Mouse (Mus musculus): ENCODE data around the gene Dnajc7. TPM values are rescaled to one million over a fixed set of nuclear protein-coding genes. Genes with fewer than 3 reads are reported as not detected.

The Dnajc7 gene
- polyA plus RNA-seq, 1 experiment from 2014 or later = 268 TPM

DNA sequence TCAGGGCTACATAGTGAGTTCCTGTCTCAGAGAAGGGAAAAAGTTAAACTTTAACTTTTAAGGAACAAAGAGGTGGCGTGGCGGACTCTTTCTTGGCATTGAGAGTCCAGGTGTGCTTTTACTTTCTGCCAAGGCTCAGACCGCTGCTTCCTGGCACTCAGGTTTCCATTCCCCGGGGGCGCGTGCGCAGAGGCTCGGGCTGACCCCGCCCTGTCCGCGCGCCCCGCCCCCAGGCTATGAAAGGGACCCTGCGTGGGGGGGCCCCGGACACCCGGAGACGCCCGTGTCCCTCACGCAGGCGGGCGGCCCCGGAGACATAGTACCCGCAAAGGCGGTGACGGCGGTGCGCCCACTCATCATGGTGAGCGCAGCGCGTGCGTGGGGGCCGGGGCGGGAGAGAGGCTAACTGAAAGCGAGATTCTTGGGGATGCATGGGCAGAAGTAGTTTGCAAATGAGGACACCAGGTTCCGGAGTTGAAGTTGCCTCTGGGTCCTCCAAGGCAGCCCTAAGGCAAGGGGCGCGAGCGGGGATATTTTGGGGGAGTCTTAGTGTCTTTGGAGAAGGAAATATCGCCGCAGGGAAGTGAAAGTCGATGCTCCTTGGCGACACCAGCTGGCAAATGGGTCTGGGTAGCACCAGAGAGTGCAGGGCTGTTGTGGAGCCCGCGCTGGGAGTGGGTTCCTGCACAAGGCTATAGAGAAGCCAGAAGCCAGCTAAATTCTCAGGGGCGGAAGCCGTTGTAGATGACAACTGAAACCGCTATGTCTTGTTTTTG lies 45.1 kb downstream of the Dnajc7 start, which contains the start of gene Cnp:
Gene Cnp, plus strand, starts transcription at position 197 of the 776 bp plus-strand sequence.
- Histone ChIP-seq H3K4me3 (peak within 1 kb of the TSS; percentile 80), H3K27ac (replicated peaks) (peak within 1 kb of the TSS; percentile 80), H3K9me3 (replicated peaks) (no peaks in the 10 kb centered on the region), H3K36me3 (peaks cover 33% of the 10 kb centered on the region), H3K4me1 (peaks cover 38% of the 10 kb centered on the region), H3K27me3 (ENCODE audit: low read depth, poor library complexity, severe bottlenecking) (peaks cover 37% of the 10 kb centered on the region)
- 3% methylated on average over 47 of the region's 47 CpGs for WGBS
- peak; percentile 60 for DNase-seq (ENCODE audit: low spot score)

DNA sequence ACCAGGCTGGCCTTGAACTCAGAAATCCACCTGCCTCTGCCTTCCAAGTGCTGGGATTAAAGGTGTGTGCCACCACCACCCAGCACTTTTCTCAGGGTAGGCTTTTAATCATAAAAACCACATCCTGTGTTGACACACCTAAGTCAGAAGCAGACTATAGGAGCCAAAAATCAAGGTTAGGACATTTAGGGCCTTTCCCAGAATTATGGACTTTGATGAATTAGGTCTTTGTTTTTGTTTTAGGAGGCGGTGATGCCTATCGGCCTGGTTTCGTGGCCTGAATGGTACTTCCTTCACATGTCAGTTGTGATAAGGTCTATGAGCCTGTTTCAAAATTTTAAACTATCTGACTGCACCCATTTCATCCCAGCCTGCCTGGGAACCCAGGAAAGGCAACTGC lies 45.8 kb downstream of the Dnajc7 start:
- Histone ChIP-seq H3K4me1 (peaks cover 38% of the 10 kb centered on the region), H3K36me3 (peaks cover 26% of the 10 kb centered on the region), H3K4me3 (peak overlapping the region; percentile 80), H3K9me3 (replicated peaks) (no peaks in the 10 kb centered on the region), H3K27ac (replicated peaks) (no peak overlapping the region), H3K27me3 (ENCODE audit: low read depth, poor library complexity, severe bottlenecking) (peaks cover 37% of the 10 kb centered on the region)
- WGBS = 93% methylated on average over 3 of the region's 3 CpGs
- no peak for DNase-seq (ENCODE audit: low spot score)

DNA sequence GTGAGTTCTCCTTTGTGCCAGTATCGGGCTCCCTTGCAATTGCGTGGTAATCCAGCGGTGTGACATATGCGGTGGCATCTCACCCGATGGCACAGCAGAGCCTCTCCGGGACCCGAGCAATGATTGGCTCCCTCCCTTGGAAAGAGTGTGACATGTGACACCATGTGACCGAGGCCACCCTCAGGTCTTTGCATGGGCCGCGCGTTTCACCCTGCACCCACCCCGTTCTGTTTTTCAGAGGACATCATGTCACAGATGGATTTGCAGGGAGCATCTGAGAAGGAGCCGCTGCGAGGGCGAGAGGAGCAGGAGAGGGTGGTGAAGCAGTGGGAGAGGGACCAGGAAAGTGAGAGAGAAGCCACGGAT lies 48.8 kb downstream of the Dnajc7 start:
- DNase-seq (ENCODE audit: low spot score) = peak; percentile 36
- H3K36me3 ChIP-seq = no peaks in the 10 kb centered on the region; the same call in 1 of the 2 replicates
- no peaks in the 10 kb centered on the region for H3K9me3 ChIP-seq (replicated peaks)
- WGBS = 9% methylated on average over 16 of the region's 16 CpGs
- no peak overlapping the region for H3K27ac ChIP-seq (replicated peaks)
- peak overlapping the region; percentile 43 for H3K4me3 ChIP-seq
- H3K27me3 ChIP-seq (ENCODE audit: low read depth, poor library complexity, severe bottlenecking) = peaks cover 33% of the 10 kb centered on the region
- peaks cover 35% of the 10 kb centered on the region for H3K4me1 ChIP-seq

DNA sequence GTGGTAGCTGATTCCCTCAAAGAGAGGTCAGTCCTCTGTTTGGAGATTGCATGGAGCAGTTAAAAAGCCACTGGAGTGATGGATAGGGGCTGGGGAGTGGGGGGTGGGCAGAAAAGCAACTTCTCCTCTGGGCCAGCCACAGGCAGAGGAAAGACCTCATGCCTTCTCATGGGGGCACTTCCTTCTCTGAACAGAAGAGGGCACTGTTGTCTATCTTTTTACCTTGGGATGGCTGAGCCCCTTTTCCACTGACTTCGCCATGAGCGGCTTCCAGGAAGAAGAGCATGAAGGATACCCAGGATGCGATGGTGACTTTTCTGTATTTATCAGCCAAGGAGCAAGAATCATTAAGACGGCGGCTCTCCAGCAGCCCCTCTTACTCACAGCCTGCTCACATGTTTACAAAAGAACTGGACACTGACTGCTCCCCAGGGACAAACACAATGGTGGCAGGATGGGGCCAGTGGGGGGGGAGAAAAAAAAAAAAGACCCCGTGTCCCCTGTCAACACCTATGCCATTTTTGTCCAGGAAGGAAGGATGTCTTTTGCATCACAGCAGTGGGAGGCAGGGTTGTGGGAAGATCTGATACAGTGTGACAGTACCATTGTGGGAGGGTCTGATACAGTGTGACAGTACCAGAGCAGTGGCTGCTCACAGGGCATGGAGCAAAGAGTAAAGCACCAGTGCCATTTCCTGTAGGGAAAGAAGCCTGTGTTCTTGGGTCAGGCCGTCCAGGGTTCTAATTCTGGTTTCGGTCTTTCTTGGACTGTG lies 49.4 kb downstream of the Dnajc7 start:
- H3K4me3 ChIP-seq = peak overlapping the region; percentile 43
- 9% methylated on average over 8 of the region's 8 CpGs for WGBS
- H3K27ac ChIP-seq (replicated peaks) = no peak overlapping the region
- peaks cover 29% of the 10 kb centered on the region for H3K4me1 ChIP-seq
- DNase-seq (ENCODE audit: low spot score) = peak; percentile 73
- no peaks in the 10 kb centered on the region for H3K36me3 ChIP-seq
- no peaks in the 10 kb centered on the region for H3K9me3 ChIP-seq (replicated peaks)
- peaks cover 28% of the 10 kb centered on the region for H3K27me3 ChIP-seq (ENCODE audit: low read depth, poor library complexity, severe bottlenecking)

DNA sequence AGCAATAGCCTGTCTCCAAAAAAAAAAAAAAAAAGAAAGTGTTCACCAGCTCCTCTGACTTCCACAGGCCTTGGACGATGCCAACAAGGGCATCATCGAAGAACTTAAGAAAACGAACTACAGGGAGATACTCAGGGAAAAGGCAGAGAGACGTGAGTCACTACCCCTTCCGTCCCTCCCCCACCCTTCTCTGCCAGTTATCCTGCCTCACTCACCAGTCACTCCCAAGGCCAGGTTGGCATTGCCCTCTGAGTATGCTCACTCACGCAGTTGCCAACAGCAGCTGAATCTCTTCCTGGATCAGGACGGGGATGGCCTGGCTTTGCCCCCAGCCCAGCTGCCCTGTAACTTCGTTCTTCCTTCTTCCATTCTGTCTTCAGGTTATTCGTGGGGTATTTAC lies 50.2 kb downstream of the Dnajc7 start:
- H3K36me3 ChIP-seq = no peaks in the 10 kb centered on the region
- H3K4me3 ChIP-seq = no peak overlapping the region
- no peak overlapping the region for H3K27ac ChIP-seq (replicated peaks)
- 70% methylated on average over 9 of the region's 9 CpGs for WGBS
- peaks cover 26% of the 10 kb centered on the region for H3K27me3 ChIP-seq (ENCODE audit: low read depth, poor library complexity, severe bottlenecking)
- peaks cover 21% of the 10 kb centered on the region for H3K4me1 ChIP-seq
- no peaks in the 10 kb centered on the region for H3K9me3 ChIP-seq (replicated peaks)
- no peak for DNase-seq (ENCODE audit: low spot score)

DNA sequence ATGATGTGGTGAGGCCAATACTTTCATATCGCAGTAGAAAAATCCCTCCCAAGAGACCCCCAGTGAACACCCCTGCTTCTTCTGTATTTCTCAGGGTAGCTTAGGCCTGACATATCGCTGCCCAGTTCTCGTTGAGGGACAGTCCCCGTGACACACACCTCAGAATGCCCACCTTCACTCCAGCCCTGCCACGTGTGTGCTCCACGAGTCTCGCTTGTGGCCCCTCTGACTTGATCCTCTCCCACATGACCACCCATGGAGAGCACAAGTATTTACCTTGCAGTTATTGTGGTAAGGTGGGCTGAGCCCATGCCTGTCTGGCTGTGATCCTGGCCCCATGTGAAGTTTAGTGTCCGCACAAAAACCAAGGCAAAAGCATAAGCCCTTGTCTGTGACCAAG lies 51.3 kb downstream of the Dnajc7 start:
- no peak for DNase-seq (ENCODE audit: low spot score)
- H3K9me3 ChIP-seq (replicated peaks) = no peaks in the 10 kb centered on the region
- 86% methylated on average over 8 of the region's 8 CpGs for WGBS
- peaks cover 18% of the 10 kb centered on the region for H3K4me1 ChIP-seq
- peaks cover 26% of the 10 kb centered on the region for H3K27me3 ChIP-seq (ENCODE audit: low read depth, poor library complexity, severe bottlenecking)
- H3K4me3 ChIP-seq = no peak overlapping the region
- H3K36me3 ChIP-seq = no peaks in the 10 kb centered on the region
- H3K27ac ChIP-seq (replicated peaks) = no peak overlapping the region

DNA sequence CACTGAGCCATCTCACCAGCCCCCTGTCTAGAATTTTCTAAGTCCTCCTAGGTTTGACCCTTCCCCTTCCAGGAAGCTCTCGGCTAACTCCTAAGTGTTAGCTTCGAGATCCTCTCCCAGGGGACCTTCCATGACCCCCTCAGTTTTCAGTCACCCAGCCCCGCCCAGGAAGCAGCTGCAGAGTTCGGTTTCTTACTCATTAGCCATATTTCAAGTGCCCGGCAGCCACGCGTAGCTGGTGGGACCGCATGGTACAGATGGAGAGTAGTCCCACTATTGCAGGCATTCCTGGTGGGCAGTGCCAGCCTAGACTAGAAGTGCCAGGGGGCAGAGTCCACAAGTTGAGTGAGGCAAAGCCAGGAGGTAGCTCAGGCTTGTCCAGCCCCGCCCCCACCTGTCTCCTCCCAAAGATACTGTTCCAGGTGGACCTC lies 52.1 kb downstream of the Dnajc7 start:
- Histone ChIP-seq H3K36me3 (no peaks in the 10 kb centered on the region), H3K27ac (replicated peaks) (no peak overlapping the region), H3K4me1 (peaks cover 18% of the 10 kb centered on the region), H3K4me3 (no peak overlapping the region), H3K27me3 (ENCODE audit: low read depth, poor library complexity, severe bottlenecking) (peaks cover 24% of the 10 kb centered on the region), H3K9me3 (replicated peaks) (no peaks in the 10 kb centered on the region)
- DNase-seq (ENCODE audit: low spot score) = no peak
- 78% methylated on average over 9 of the region's 9 CpGs for WGBS

DNA sequence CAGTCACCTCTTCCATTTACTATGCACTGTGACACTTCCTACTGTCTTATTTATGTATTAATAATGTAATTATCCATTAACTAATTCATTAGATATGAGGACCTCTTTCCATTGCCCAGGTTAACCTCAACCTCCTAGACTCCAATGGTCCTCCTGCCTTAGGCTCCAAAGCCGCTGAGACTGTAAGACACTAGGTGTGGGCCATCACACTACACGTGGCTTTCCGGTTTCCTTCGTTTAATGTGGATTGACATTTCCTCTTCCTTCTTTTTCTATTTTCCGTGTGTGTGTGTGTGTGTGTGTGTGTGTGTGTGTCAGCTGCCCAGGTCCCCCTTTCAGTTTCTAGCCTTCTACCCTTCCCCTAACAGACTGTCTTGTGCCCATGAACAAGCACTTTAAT lies 52.7 kb downstream of the Dnajc7 start:
- DNase-seq (ENCODE audit: low spot score) = no peak

DNA sequence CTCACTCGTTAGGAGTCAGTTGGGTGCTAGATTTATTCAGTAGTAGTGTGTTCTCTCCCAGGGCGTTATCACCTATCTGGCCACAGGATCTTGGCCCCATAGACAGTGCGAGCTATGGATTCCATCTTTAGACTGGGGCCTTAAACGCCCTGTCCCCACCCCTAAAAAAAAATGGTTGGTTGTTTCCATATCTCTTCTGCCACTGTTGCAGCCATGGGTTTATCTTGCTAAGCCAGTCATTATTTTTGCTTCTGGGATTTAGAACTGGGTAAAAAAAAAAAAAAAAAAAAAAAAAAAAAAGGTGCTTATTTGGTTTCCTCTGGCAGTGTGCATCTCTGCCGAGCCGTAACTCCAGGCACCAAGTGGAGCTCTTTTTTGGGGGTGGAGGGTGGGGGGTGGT lies 55.3 kb downstream of the Dnajc7 start:
- Histone ChIP-seq H3K27me3 (ENCODE audit: low read depth, poor library complexity, severe bottlenecking) (no peaks in the 10 kb centered on the region), H3K4me1 (peaks cover 9% of the 10 kb centered on the region), H3K27ac (replicated peaks) (no peak overlapping the region), H3K36me3 (no peaks in the 10 kb centered on the region), H3K4me3 (no peak overlapping the region), H3K9me3 (replicated peaks) (no peaks in the 10 kb centered on the region)
- WGBS = 93% methylated on average over 6 of the region's 6 CpGs
- DNase-seq (ENCODE audit: low spot score) = no peak

More for the DNA sequence above, 52.7 kb downstream of the Dnajc7 start:
- Histone ChIP-seq H3K27ac (replicated peaks) (no peak overlapping the region), H3K27me3 (ENCODE audit: low read depth, poor library complexity, severe bottlenecking) (peaks cover 18% of the 10 kb centered on the region), H3K4me3 (no peak overlapping the region), H3K36me3 (no peaks in the 10 kb centered on the region), H3K4me1 (peaks cover 18% of the 10 kb centered on the region), H3K9me3 (replicated peaks) (no peaks in the 10 kb centered on the region)
- 86% methylated on average over 5 of the region's 5 CpGs for WGBS

DNA sequence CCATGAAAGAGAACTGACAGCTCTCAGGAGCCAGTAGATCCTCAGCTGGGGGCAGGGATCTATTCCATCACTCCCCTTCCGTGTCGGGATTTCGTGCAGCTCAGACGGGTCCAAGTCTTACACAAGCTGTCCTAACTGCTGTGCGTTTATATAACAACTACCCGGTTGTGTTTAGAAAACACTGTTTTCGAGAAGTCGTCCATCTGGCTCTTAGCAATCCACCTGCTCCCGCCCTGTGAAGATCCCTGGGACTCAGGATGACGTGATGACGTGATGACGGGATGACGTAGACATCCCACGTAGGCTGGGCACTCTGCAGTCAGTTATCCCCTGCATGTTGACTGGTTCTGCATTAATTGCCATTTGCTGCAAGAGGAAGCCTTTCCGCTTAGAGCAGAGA lies 55.7 kb downstream of the Dnajc7 start:
- WGBS = 87% methylated on average over 15 of the region's 15 CpGs
- Histone ChIP-seq H3K4me1 (peaks cover 13% of the 10 kb centered on the region), H3K27ac (replicated peaks) (no peak overlapping the region), H3K36me3 (no peaks in the 10 kb centered on the region), H3K4me3 (no peak overlapping the region), H3K9me3 (replicated peaks) (no peaks in the 10 kb centered on the region), H3K27me3 (ENCODE audit: low read depth, poor library complexity, severe bottlenecking) (no peaks in the 10 kb centered on the region)
- no peak for DNase-seq (ENCODE audit: low spot score)

DNA sequence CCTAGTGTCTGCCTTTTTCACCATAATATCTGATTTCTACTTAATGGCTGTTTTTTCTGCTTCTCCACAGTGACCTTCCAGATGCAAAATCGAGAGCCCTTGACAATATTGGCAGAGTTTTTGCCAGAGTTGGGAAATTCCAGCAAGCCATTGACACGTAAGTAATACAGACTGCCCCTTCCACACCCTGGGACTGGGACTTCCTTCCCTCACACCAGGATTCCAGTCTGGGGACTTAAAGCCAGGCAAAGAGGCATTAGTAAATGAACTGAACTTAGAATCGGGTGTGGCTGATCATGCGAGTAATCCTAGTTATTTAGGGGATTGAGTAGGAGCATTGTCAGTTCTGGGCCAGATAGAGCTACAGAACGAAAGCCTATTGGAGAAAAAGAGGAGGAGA lies 58.2 kb downstream of the Dnajc7 start:
- no peak for DNase-seq (ENCODE audit: low spot score)
- Histone ChIP-seq H3K4me3 (no peak overlapping the region), H3K27ac (replicated peaks) (no peak overlapping the region), H3K27me3 (ENCODE audit: low read depth, poor library complexity, severe bottlenecking) (0 out of 2 replicates have a peak, but pooled peaks cover 3% of the 10 kb centered on the region), H3K9me3 (replicated peaks) (no peaks in the 10 kb centered on the region), H3K36me3 (no peaks in the 10 kb centered on the region), H3K4me1 (peaks cover 17% of the 10 kb centered on the region)
- WGBS = 59% methylated on average over 5 of the region's 5 CpGs

DNA sequence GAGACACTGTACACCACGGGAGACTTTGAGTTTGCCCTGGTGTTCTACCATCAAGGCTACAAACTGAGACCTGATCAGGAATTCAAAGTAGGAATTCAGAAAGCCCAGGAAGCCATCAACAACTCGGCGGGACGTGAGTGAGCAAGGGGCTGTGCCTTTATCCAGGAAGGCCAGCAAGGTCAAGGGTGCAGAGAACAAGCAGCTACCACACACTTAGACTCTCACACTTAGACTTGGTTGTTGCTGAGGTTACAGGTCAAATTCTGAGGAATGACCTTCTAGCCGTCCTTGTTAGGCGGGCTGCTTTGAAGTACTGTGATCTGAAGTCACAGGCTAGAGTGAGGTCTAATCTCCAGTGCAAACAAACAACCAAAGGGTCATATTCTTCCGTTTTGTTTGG lies 60.5 kb downstream of the Dnajc7 start:
- Histone ChIP-seq H3K9me3 (replicated peaks) (no peaks in the 10 kb centered on the region), H3K27me3 (ENCODE audit: low read depth, poor library complexity, severe bottlenecking) (0 out of 2 replicates have a peak, but pooled peaks cover 3% of the 10 kb centered on the region), H3K4me3 (no peak overlapping the region), H3K36me3 (no peaks in the 10 kb centered on the region), H3K4me1 (peaks cover 23% of the 10 kb centered on the region), H3K27ac (replicated peaks) (no peak overlapping the region)
- no peak for DNase-seq (ENCODE audit: low spot score)
- WGBS = 45% methylated on average over 7 of the region's 7 CpGs

DNA sequence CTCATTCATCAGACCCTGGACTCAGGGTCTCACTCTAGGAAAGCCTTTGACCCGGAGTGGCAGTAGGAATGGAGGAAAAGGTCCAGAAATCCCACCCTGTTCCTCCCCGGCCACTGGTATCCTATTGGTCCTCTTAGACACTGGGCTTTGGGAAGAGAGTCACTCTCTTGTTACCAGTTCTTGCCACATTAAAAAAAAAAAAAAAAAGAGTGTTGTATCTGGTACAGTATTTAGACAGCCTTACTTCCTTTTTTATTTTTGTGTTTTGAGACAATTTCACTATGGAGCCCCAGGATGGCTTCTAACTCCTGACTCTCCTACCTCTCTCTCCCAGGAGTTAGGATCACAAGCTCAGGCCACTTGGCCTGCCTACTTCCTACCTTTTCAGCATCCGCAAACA lies 62.4 kb downstream of the Dnajc7 start:
- 79% methylated on average over 3 of the region's 3 CpGs for WGBS
- Histone ChIP-seq H3K9me3 (replicated peaks) (no peaks in the 10 kb centered on the region), H3K27ac (replicated peaks) (no peak overlapping the region), H3K27me3 (ENCODE audit: low read depth, poor library complexity, severe bottlenecking) (0 out of 2 replicates have a peak, but pooled peaks cover 3% of the 10 kb centered on the region), H3K4me3 (no peak overlapping the region), H3K4me1 (peaks cover 23% of the 10 kb centered on the region), H3K36me3 (no peaks in the 10 kb centered on the region)
- no peak for DNase-seq (ENCODE audit: low spot score)
